Mouse (Mus musculus): ENCODE results near the gene Kcnip1. TPM values are rescaled to one million over a fixed set of nuclear protein-coding genes. Genes with fewer than 3 reads are reported as not detected.

The Kcnip1 gene
- total and polyA plus RNA-seq, 3 experiments, result 0.04 to 0.17 TPM; not detected in 1

- H3K79me2 ChIP-seq (replicated peaks; ENCODE audit: control insufficient read depth, extremely low read depth, insufficient read depth, poor library complexity, severe bottlenecking), result no peaks in the 10 kb centered on the region
- peaks cover 39 to 61% of the 10 kb centered on the region in 2 experiments for H3K4me1 ChIP-seq (ENCODE audit: control insufficient read depth in 1 of 2, insufficient read depth in 2 of 2)
- TF ChIP-seq CHD2 (IDR thresholded peaks at IDR 0.05; ENCODE audit: low read length), result no peak
- no peak for TF ChIP-seq CTCF (conservative IDR thresholded peaks at IDR 0.05 in 1 of 2, IDR thresholded peaks at IDR 0.05 in 1 of 2; ENCODE audit: low read depth in 2 of 2, low read length in 2 of 2)
- TF ChIP-seq TBP (conservative IDR thresholded peaks at IDR 0.05; ENCODE audit: low read depth, low read length), result no peak
- no peak for TF ChIP-seq ZKSCAN1 (IDR thresholded peaks at IDR 0.05; ENCODE audit: borderline replicate concordance, low read depth, low read length)
- TF ChIP-seq ETS1 (conservative IDR thresholded peaks at IDR 0.05; ENCODE audit: low read depth, low read length), result no peak
- no peak for TF ChIP-seq E2F4 (IDR thresholded peaks at IDR 0.05; ENCODE audit: insufficient replicate concordance, low read depth, low read length)
- no peak for TF ChIP-seq NRF1 (IDR thresholded peaks at IDR 0.05; ENCODE audit: low read depth, low read length)
- no peak for TF ChIP-seq SIN3A (IDR thresholded peaks at IDR 0.05; ENCODE audit: low read length)
- TF ChIP-seq MAZ (IDR thresholded peaks at IDR 0.05; ENCODE audit: low read depth, low read length), result no peak
- no peak for TF ChIP-seq MEF2A (IDR thresholded peaks at IDR 0.05; ENCODE audit: borderline replicate concordance, low read depth, low read length)
- TF ChIP-seq RAD21 (IDR thresholded peaks at IDR 0.05; ENCODE audit: low read depth, low read length), result no peak
- no peak for TF ChIP-seq JUN (IDR thresholded peaks at IDR 0.05; ENCODE audit: insufficient read depth, low read depth, low read length)
- H3K9ac ChIP-seq (ENCODE audit: insufficient read depth, low read depth), result no peak overlapping the region
- H3K9me3 ChIP-seq (replicated peaks; ENCODE audit: low read length), result no peaks in the 10 kb centered on the region
- in situ Hi-C loops (cut with MboI; ENCODE audit: low pct_ligation_motif_present, low pct_unique_long_range_greater_than_20kb, low sequenced_read_pairs), result no loop called here
- no peak overlapping the region for H3K27ac ChIP-seq (ENCODE audit: insufficient read depth, low read depth)
- no peak for DNase-seq (ENCODE audit: extremely low read depth)
- dilution Hi-C loops (cut with MboI; ENCODE audit: extremely low pct_ligation_motif_present, extremely low pct_unique_long_range_greater_than_20kb, low sequenced_read_pairs), result no loop called here
- H3K36me3 ChIP-seq (replicated peaks in 1 of 2; ENCODE audit: control insufficient read depth in 1 of 2, insufficient read depth in 1 of 2, low read length in 1 of 2), result no peaks in the 10 kb centered on the region
- no peak overlapping the region for H3K4me2 ChIP-seq (ENCODE audit: insufficient read depth, low read depth, poor library complexity, severe bottlenecking)
- no peaks in the 10 kb centered on the region for H3K27me3 ChIP-seq (replicated peaks)
- no peak overlapping the region for H3K4me3 ChIP-seq (replicated peaks in 1 of 3; ENCODE audit: low read depth in 2 of 3, low read length in 2 of 3, poor library complexity in 1 of 3)
Observed at GRCm38 (mm10) chr11:34029658-34030057, 36.7 kb upstream of the Kcnip1 start.

GRCm38 (mm10) chr11:34025091-34025490 lies 32.1 kb upstream of the Kcnip1 start:
- no peaks in the 10 kb centered on the region for H3K9me3 ChIP-seq (replicated peaks; ENCODE audit: low read length)
- H3K9ac ChIP-seq (ENCODE audit: insufficient read depth, low read depth), result no peak overlapping the region
- H3K79me2 ChIP-seq (replicated peaks; ENCODE audit: control insufficient read depth, extremely low read depth, insufficient read depth, poor library complexity, severe bottlenecking), result no peaks in the 10 kb centered on the region
- H3K27me3 ChIP-seq (replicated peaks), result no peaks in the 10 kb centered on the region
- H3K4me1 ChIP-seq (ENCODE audit: control insufficient read depth in 1 of 2, insufficient read depth in 2 of 2), result peaks cover 10 to 27% of the 10 kb centered on the region in 2 experiments
- TF ChIP-seq SMC3 (IDR thresholded peaks at IDR 0.05; ENCODE audit: low read depth, low read length) (no peak), JUN (IDR thresholded peaks at IDR 0.05; ENCODE audit: insufficient read depth, low read depth, low read length) (no peak), MXI1 (IDR thresholded peaks at IDR 0.05; ENCODE audit: low read depth, low read length) (no peak), MAZ (IDR thresholded peaks at IDR 0.05; ENCODE audit: low read depth, low read length) (no peak), ETS1 (conservative IDR thresholded peaks at IDR 0.05; ENCODE audit: low read depth, low read length) (no peak), E2F4 (IDR thresholded peaks at IDR 0.05; ENCODE audit: insufficient replicate concordance, low read depth, low read length) (no peak), ZNF384 (IDR thresholded peaks at IDR 0.05; ENCODE audit: low read depth, low read length) (no peak), NRF1 (IDR thresholded peaks at IDR 0.05; ENCODE audit: low read depth, low read length) (no peak), SIN3A (IDR thresholded peaks at IDR 0.05; ENCODE audit: low read length) (no peak), GABPA (IDR thresholded peaks at IDR 0.05; ENCODE audit: insufficient replicate concordance, low read depth, low read length) (no peak), MEF2A (IDR thresholded peaks at IDR 0.05; ENCODE audit: borderline replicate concordance, low read depth, low read length) (no peak), BHLHE40 (IDR thresholded peaks at IDR 0.05; ENCODE audit: low read depth, low read length) (no peak), MAX (IDR thresholded peaks at IDR 0.05; ENCODE audit: low read length) (no peak)
- in situ Hi-C loops (cut with MboI; ENCODE audit: low pct_ligation_motif_present, low pct_unique_long_range_greater_than_20kb, low sequenced_read_pairs), result no loop called here
- dilution Hi-C loops (cut with MboI; ENCODE audit: extremely low pct_ligation_motif_present, extremely low pct_unique_long_range_greater_than_20kb, low sequenced_read_pairs), result no loop called here
- no peak overlapping the region for H3K4me3 ChIP-seq (replicated peaks in 1 of 3; ENCODE audit: low read depth in 2 of 3, low read length in 2 of 3, poor library complexity in 1 of 3)
- H3K36me3 ChIP-seq (replicated peaks in 1 of 2; ENCODE audit: control insufficient read depth in 1 of 2, insufficient read depth in 1 of 2, low read length in 1 of 2), result no peaks in the 10 kb centered on the region
- H3K27ac ChIP-seq (ENCODE audit: insufficient read depth, low read depth), result no peak overlapping the region
- no peak for DNase-seq (ENCODE audit: extremely low read depth)
- H3K4me2 ChIP-seq (ENCODE audit: insufficient read depth, low read depth, poor library complexity, severe bottlenecking), result no peak overlapping the region
